Mouse (Mus musculus) MEL (cell line): ENCODE measurements around the gene Cfl2. TPM values are rescaled to one million over a fixed set of nuclear protein-coding genes. Genes with fewer than 3 reads are reported as not detected.

ENCODE experiments used
- DNase-seq: peaks from one replicate; pipeline ENCODE4 v3.0.0; 2011; ENCODE audit warnings: low read depth, low spot score
- H3K27ac ChIP-seq: 2 replicates; pipeline ENCODE4 v1.5.1; 2012; ENCODE audit warnings: low read depth, mild to moderate bottlenecking, control low read depth, low read length, moderate library complexity; ENCODE audit not compliant: control insufficient read depth
- H3K27me3 ChIP-seq, 2 experiments: fragments of 150-350 bp in 1 of 2; sonication (generic) in 1 of 2; 2 replicates each; pipeline ENCODE4 v1.6.1; 2012; ENCODE audit warnings: low read length in 2 of 2, mild to moderate bottlenecking in 2 of 2, improper control_type of control experiment in 1 of 2, moderate library complexity in 1 of 2; ENCODE audit not compliant: insufficient read depth in 2 of 2, control insufficient read depth in 1 of 2
- H3K36me3 ChIP-seq, 2 experiments: 2 replicates each; pipeline ENCODE4 v1.6.1; 2012 to 2014; ENCODE audit warnings: low read length in 2 of 2, improper control_type of control experiment in 1 of 2, inconsistent platforms in 1 of 2, mild to moderate bottlenecking in 1 of 2; ENCODE audit not compliant: insufficient read depth in 2 of 2, control insufficient read depth in 1 of 2
- H3K4me1 ChIP-seq, 2 experiments: fragments of 150-350 bp in 1 of 2; sonication (generic) in 1 of 2; 2 replicates each; pipeline ENCODE4 v1.6.1; 2012; ENCODE audit warnings: low read length in 2 of 2, improper control_type of control experiment in 1 of 2, mild to moderate bottlenecking in 1 of 2; ENCODE audit not compliant: insufficient read depth in 2 of 2, control insufficient read depth in 1 of 2
- H3K4me3 ChIP-seq, 2 experiments: fragments of 150-350 bp in 1 of 2; sonication (generic) in 1 of 2; 2 replicates each; pipeline ENCODE4 v1.5.1; 2012; ENCODE audit warnings: low read depth in 2 of 2, low read length in 2 of 2, mild to moderate bottlenecking in 2 of 2, moderate library complexity in 2 of 2, control low read depth in 1 of 2, improper control_type of control experiment in 1 of 2; ENCODE audit not compliant: control insufficient read depth in 1 of 2, insufficient read depth in 1 of 2
- H3K79me2 ChIP-seq: 2 replicates; pipeline ENCODE4 v1.6.1; 2012; ENCODE audit warnings: mild to moderate bottlenecking, low read length, moderate library complexity; ENCODE audit not compliant: control insufficient read depth, poor library complexity, insufficient read depth
- H3K9ac ChIP-seq: 2 replicates; pipeline ENCODE4 v1.6.1; 2012; ENCODE audit warnings: low read depth, mild to moderate bottlenecking, control low read depth, low read length, moderate library complexity; ENCODE audit not compliant: control insufficient read depth, poor library complexity, severe bottlenecking
- H3K9me3 ChIP-seq: fragments of 150-350 bp; sonication (generic); replicated peaks from 2 replicates; pipeline ENCODE4 v1.6.1; 2012; ENCODE audit warnings: mild to moderate bottlenecking, low read length, improper control_type of control experiment, moderate library complexity; ENCODE audit not compliant: insufficient read depth
- BHLHE40 ChIP-seq: IDR thresholded peaks from 2 replicates; pipeline ENCODE4 v1.6.1; 2012; ENCODE audit warnings: low read depth, mild to moderate bottlenecking, inconsistent platforms, low read length, improper control_type of control experiment, borderline replicate concordance
- CHD1 ChIP-seq: IDR thresholded peaks from 2 replicates; pipeline ENCODE4 v1.6.1; 2012; ENCODE audit warnings: low read depth, mild to moderate bottlenecking, inconsistent platforms, low read length, improper control_type of control experiment
- E2F4 ChIP-seq: IDR thresholded peaks from 2 replicates; pipeline ENCODE4 v1.6.1; 2011; ENCODE audit warnings: low read depth, low read length, improper control_type of control experiment, borderline replicate concordance
- ETS1 ChIP-seq: IDR thresholded peaks from 2 replicates; pipeline ENCODE4 v1.6.1; 2012; ENCODE audit warnings: low read depth, mild to moderate bottlenecking, inconsistent platforms, low read length, improper control_type of control experiment, moderate library complexity
- MAX ChIP-seq: IDR thresholded peaks from 2 replicates; pipeline ENCODE4 v1.6.1; 2011; ENCODE audit warnings: low read length, improper control_type of control experiment
- MEF2A ChIP-seq: IDR thresholded peaks from 2 replicates; pipeline ENCODE4 v1.6.1; 2014; ENCODE audit warnings: low read depth, mild to moderate bottlenecking, inconsistent platforms, low read length, improper control_type of control experiment; ENCODE audit not compliant: poor library complexity, insufficient replicate concordance, severe bottlenecking; ENCODE audit errors: extremely low read depth
- MXI1 ChIP-seq: IDR thresholded peaks from 2 replicates; pipeline ENCODE4 v1.6.1; 2011; ENCODE audit warnings: mild to moderate bottlenecking, low read depth, low read length, improper control_type of control experiment
- POLR2AphosphoS2 ChIP-seq: IDR thresholded peaks from 2 replicates; pipeline ENCODE4 v1.6.1; 2011; ENCODE audit warnings: low read length, improper control_type of control experiment
- RAD21 ChIP-seq: IDR thresholded peaks from 2 replicates; pipeline ENCODE4 v1.6.1; 2011; ENCODE audit warnings: mild to moderate bottlenecking, low read depth, low read length, improper control_type of control experiment
- SIN3A ChIP-seq: IDR thresholded peaks from 2 replicates; pipeline ENCODE4 v1.6.1; 2012; ENCODE audit warnings: low read length, improper control_type of control experiment, inconsistent platforms
- SMC3 ChIP-seq: IDR thresholded peaks from 2 replicates; pipeline ENCODE4 v1.6.1; 2011; ENCODE audit warnings: low read depth, low read length, improper control_type of control experiment
- TAL1 ChIP-seq: IDR thresholded peaks from 2 replicates; pipeline ENCODE4 v1.6.1; 2012; ENCODE audit warnings: mild to moderate bottlenecking, inconsistent platforms, low read length, moderate library complexity, mixed read lengths
- TBP ChIP-seq: IDR thresholded peaks from 2 replicates; pipeline ENCODE4 v1.8.0; 2011; ENCODE audit warnings: low read depth, low read length, improper control_type of control experiment
- USF1 ChIP-seq: IDR thresholded peaks from 2 replicates; pipeline ENCODE4 v1.6.1; 2014; ENCODE audit warnings: low read depth, mild to moderate bottlenecking, inconsistent platforms, low read length, improper control_type of control experiment, moderate library complexity
- ZC3H11A ChIP-seq: IDR thresholded peaks from 2 replicates; pipeline ENCODE4 v1.6.1; 2012; ENCODE audit warnings: low read depth, mild to moderate bottlenecking, inconsistent platforms, low read length, improper control_type of control experiment
- ZMIZ1 ChIP-seq: IDR thresholded peaks from 2 replicates; pipeline ENCODE4 v1.6.1; 2012; ENCODE audit warnings: low read depth, mild to moderate bottlenecking, inconsistent platforms, low read length, improper control_type of control experiment, moderate library complexity
- polyA plus RNA-seq, 2 experiments: library from polyadenylated mRNA; stranded (reverse) in 1 of 2; unstranded in 1 of 2; fragments of >175 nt in 1 of 2; fragments of >200 nt in 1 of 2; gene quantifications; 2 replicates each; pipeline versions ENCODE4 v1.2.1 to v1.2.4; 2012; ENCODE audit warnings: low replicate concordance in 2 of 2, low read depth in 1 of 2; ENCODE audit not compliant: insufficient read length in 2 of 2, insufficient read depth in 1 of 2, missing spikeins in 1 of 2
- total RNA-seq: library from RNA; depleted of rRNA; stranded (reverse); fragments of 300-350 nt; gene quantifications from 2 replicates; pipeline ENCODE4 v1.2.3, GENCODE M21; 2012; rRNA removed

Cfl2 gene
- total and polyA plus RNA-seq, 3 experiments, result 5.7 to 8.8 TPM; not detected in 1

GRCm38 (mm10) chr12:54810142-54810541 is 52.5 kb downstream of the Cfl2 start:
- H3K9me3 ChIP-seq, result no peaks in the 10 kb centered on the region
- no peak for DNase-seq
- TF ChIP-seq SMC3, result no peak
- no peak for TF ChIP-seq TBP
- TF ChIP-seq E2F4, result no peak
- TF ChIP-seq MXI1, result no peak
- TF ChIP-seq CHD1, result no peak
- no peak for TF ChIP-seq BHLHE40
- no peak for TF ChIP-seq ZMIZ1
- TF ChIP-seq USF1, result no peak
- TF ChIP-seq SIN3A, result no peak
- TF ChIP-seq TAL1, result no peak
- no peak for TF ChIP-seq RAD21
- no peak for TF ChIP-seq ZC3H11A
- no peak for TF ChIP-seq MEF2A
- TF ChIP-seq ETS1, result no peak
- no peak for TF ChIP-seq POLR2AphosphoS2
- no peak for TF ChIP-seq MAX
- no peak overlapping the region for H3K9ac ChIP-seq
- no peak overlapping the region for H3K4me3 ChIP-seq
- no peak overlapping the region for H3K27ac ChIP-seq
- no peaks in the 10 kb centered on the region for H3K27me3 ChIP-seq
- H3K79me2 ChIP-seq, result no peaks in the 10 kb centered on the region
- peaks cover 5 to 17% of the 10 kb centered on the region in 2 experiments for H3K4me1 ChIP-seq
- H3K36me3 ChIP-seq, result peaks cover 0 to 10% of the 10 kb centered on the region in 2 experiments; a peak in 2 of 4 replicates

Other genes with a start within 250 kb of the Cfl2 start
- gene Sptssa, start 206.3 kb downstream of the Cfl2 start, total RNA-seq, result 58.1 and 88.4 TPM in 2 replicates
- gene Sptssa, start 206.3 kb downstream of the Cfl2 start, polyA plus RNA-seq, result 100 to 1,000 TPM in 1 of 2 experiments, not detected in 1; 166 TPM
- gene Eapp, start 167.0 kb downstream of the Cfl2 start, total RNA-seq, result 45.6 and 50.4 TPM in 2 replicates
- 10 to 100 TPM in 1 of 2 experiments, not detected in 1; 50.7 TPM for gene Eapp, start 167.0 kb downstream of the Cfl2 start, polyA plus RNA-seq
- 42.4 and 46.5 TPM in 2 replicates for gene Snx6, start 67.2 kb downstream of the Cfl2 start, total RNA-seq
- 10 to 100 TPM in 1 of 2 experiments, not detected in 1; 33.7 TPM for gene Snx6, start 67.2 kb downstream of the Cfl2 start, polyA plus RNA-seq
- gene Gm20403, start 123.7 kb upstream of the Cfl2 start, total RNA-seq, result not detected in 2 replicates
- gene Gm20403, start 123.7 kb upstream of the Cfl2 start, polyA plus RNA-seq, result not detected
- 44.6 and 46.0 TPM in 2 replicates for gene Baz1a, start 151.5 kb upstream of the Cfl2 start, total RNA-seq
- gene Baz1a, start 151.5 kb upstream of the Cfl2 start, polyA plus RNA-seq, result 100 to 1,000 TPM in 1 of 2 experiments, 10 to 100 TPM in 1; 39.8 to 203 TPM
- gene 2700097O09Rik, start 217.2 kb upstream of the Cfl2 start, total RNA-seq, result 16.9 and 18.3 TPM in 2 replicates
- gene 2700097O09Rik, start 217.2 kb upstream of the Cfl2 start, polyA plus RNA-seq, result 10 to 100 TPM in 1 of 2 experiments, not detected in 1; 14.6 TPM
- 39.4 and 46.9 TPM in 2 replicates for gene Srp54a, start 217.4 kb upstream of the Cfl2 start, total RNA-seq
- 100 to 1,000 TPM in 1 of 2 experiments, 10 to 100 TPM in 1; 54.7 to 405 TPM for gene Srp54a, start 217.4 kb upstream of the Cfl2 start, polyA plus RNA-seq